Mouse (Mus musculus) left cerebral cortex, postnatal 25 days (tissue): ENCODE data around the gene Tap1. TPM values are rescaled to one million over a fixed set of nuclear protein-coding genes. Genes with fewer than 3 reads are reported as not detected.

Experiments used
- total RNA-seq, 2 experiments: library from RNA; stranded (reverse); gene quantifications; 2 replicates each; pipeline ENCODE4 v1.2.3; 2021

Gene Tap1
- total RNA-seq, 2 experiments from 2014 or later: 1.5 to 1.8 TPM

Other genes starting within 250 kb of the Tap1 start
- 100 to 1,000 TPM in 1 of 2 experiments, 10 to 100 TPM in 1; 89.7 to 104 TPM for gene Pfdn6, start 247.2 kb upstream of the Tap1 start, total RNA-seq
- gene Wdr46, start 246.9 kb upstream of the Tap1 start, total RNA-seq: 10 to 100 TPM; 11.2 to 12.0 TPM
- 1 to 10 TPM; 5.8 to 6.4 TPM for gene B3galt4, start 236.1 kb upstream of the Tap1 start, total RNA-seq
- 10 to 100 TPM; 78.4 to 81.9 TPM for gene Vps52, start 231.7 kb upstream of the Tap1 start, total RNA-seq
- 100 to 1,000 TPM; 296 to 299 TPM for gene Rps18, start 231.6 kb upstream of the Tap1 start, total RNA-seq
- 10 to 100 TPM; 12.3 to 15.9 TPM for gene H2-K1, start 187.2 kb upstream of the Tap1 start, total RNA-seq
- gene Ring1, start 162.9 kb upstream of the Tap1 start, total RNA-seq: 10 to 100 TPM; 28.4 to 32.2 TPM
- 10 to 100 TPM; 33.3 to 35.1 TPM for gene H2-Ke6, start 159.5 kb upstream of the Tap1 start, total RNA-seq
- 10 to 100 TPM; 96.2 to 98.6 TPM for gene Slc39a7, start 155.9 kb upstream of the Tap1 start, total RNA-seq
- gene Rxrb, start 155.7 kb upstream of the Tap1 start, total RNA-seq: 10 to 100 TPM; 79.5 to 83.1 TPM
- 10 to 100 TPM; 14.1 to 14.6 TPM for gene Col11a2, start 148.1 kb upstream of the Tap1 start, total RNA-seq
- under 1 TPM in 1 of 2 experiments, not detected in 1; 0.34 TPM for gene H2-Oa, start 95.2 kb upstream of the Tap1 start, total RNA-seq
- 10 to 100 TPM; 26.0 to 26.5 TPM for gene H2-DMa, start 68.0 kb upstream of the Tap1 start, total RNA-seq
- gene Brd2, start 64.9 kb upstream of the Tap1 start, total RNA-seq: 100 to 1,000 TPM; 178 to 192 TPM
- gene H2-DMb2, start 44.2 kb upstream of the Tap1 start, total RNA-seq: under 1 TPM; 0.46 to 0.92 TPM
- gene H2-DMb1, start 34.5 kb upstream of the Tap1 start, total RNA-seq: 1 to 10 TPM in 1 of 2 experiments, under 1 TPM in 1; 0.94 to 1.5 TPM
- 1 to 10 TPM in 1 of 2 experiments, under 1 TPM in 1; 0.53 to 1.4 TPM for gene Psmb9, start 211 bp downstream of the Tap1 start, total RNA-seq
- gene Psmb8, start 10.2 kb downstream of the Tap1 start, total RNA-seq: 1 to 10 TPM; 2.0 to 4.1 TPM
- 1 to 10 TPM; 5.2 to 5.4 TPM for gene Tap2, start 16.0 kb downstream of the Tap1 start, total RNA-seq
- under 1 TPM in 1 of 2 experiments, not detected in 1; 0.23 TPM for gene H2-Ob, start 51.4 kb downstream of the Tap1 start, total RNA-seq
- gene H2-Ab1, start 70.1 kb downstream of the Tap1 start, total RNA-seq: 1 to 10 TPM; 1.8 to 2.7 TPM
- gene H2-Aa, start 100.3 kb downstream of the Tap1 start, total RNA-seq: 1 to 10 TPM; 1.9 to 2.1 TPM
- 1 to 10 TPM; 2.9 to 3.4 TPM for gene H2-Eb1, start 118.3 kb downstream of the Tap1 start, total RNA-seq
- gene H2-Eb2, start 138.1 kb downstream of the Tap1 start, total RNA-seq: not detected
- under 1 TPM; 0.71 to 0.73 TPM for gene Btnl2, start 167.3 kb downstream of the Tap1 start, total RNA-seq
- gene Btnl1, start 189.6 kb downstream of the Tap1 start, total RNA-seq: not detected
- 1 to 10 TPM; 2.3 to 4.7 TPM for gene BC051142, start 211.3 kb downstream of the Tap1 start, total RNA-seq